Mouse (Mus musculus) forebrain, postnatal 0 days (tissue): ENCODE results near the gene Gm11032. TPM values are rescaled to one million over a fixed set of nuclear protein-coding genes. Genes with fewer than 3 reads are reported as not detected.

Source experiments
- ATAC-seq: fragments of 200-750 bp; cut with Nextera tagmentation; 2 replicates; pipeline ENCODE4 v1.8.0; 2017; ENCODE audit warnings: mild to moderate bottlenecking, moderate library complexity
- DNase-seq: peaks from one replicate; pipeline ENCODE4 v3.0.0-alpha.2; 2015
- H3K27ac ChIP-seq: fragments of 300-500 bp; sonication (generic); 2 replicates; pipeline ENCODE4 v1.5.1; 2014; ENCODE audit warnings: low read depth, mild to moderate bottlenecking, antibody characterized with exemption, low read length, moderate library complexity, mixed read lengths
- H3K27me3 ChIP-seq: fragments of 300-500 bp; sonication (generic); 2 replicates; pipeline ENCODE4 v1.6.1; 2014; ENCODE audit warnings: mild to moderate bottlenecking, low read length, mixed read lengths; ENCODE audit not compliant: insufficient read depth
- H3K36me3 ChIP-seq: fragments of 300-500 bp; sonication (generic); 2 replicates; pipeline ENCODE4 v1.6.1; 2014; ENCODE audit warnings: mild to moderate bottlenecking, moderate library complexity; ENCODE audit not compliant: insufficient read depth
- H3K4me1 ChIP-seq: fragments of 300-500 bp; sonication (generic); 2 replicates; pipeline ENCODE4 v1.6.1; 2014; ENCODE audit warnings: antibody characterized with exemption; ENCODE audit not compliant: insufficient read depth
- H3K4me2 ChIP-seq: fragments of 300-500 bp; sonication (generic); 2 replicates; pipeline ENCODE4 v1.6.1; 2014; ENCODE audit warnings: low read depth, mild to moderate bottlenecking, moderate library complexity
- H3K4me3 ChIP-seq: fragments of 300-500 bp; sonication (generic); 2 replicates; pipeline ENCODE4 v1.5.1; 2014; ENCODE audit warnings: low read depth, low read length, mixed read lengths
- H3K9ac ChIP-seq: fragments of 300-500 bp; sonication (generic); 2 replicates; pipeline ENCODE4 v1.6.1; 2014; ENCODE audit warnings: mild to moderate bottlenecking
- H3K9me3 ChIP-seq: fragments of 300-500 bp; sonication (generic); 2 replicates; pipeline ENCODE4 v1.6.1; 2016; ENCODE audit warnings: low read length
- CTCF ChIP-seq: sonication (generic); IDR thresholded peaks from 2 replicates; pipeline ENCODE4 v1.5.1; 2016; ENCODE audit warnings: antibody characterized with exemption, control low read depth, low read depth
- WGBS: fragments of 180-500 bp; shearing (Covaris S2); extraction: QIAGEN DNeasy Blood & Tissue Kit; methylation state at CpG from one replicate; pipeline ENCODE4 v1.1.7; 2014; 5-methylcytosine and 5-hydroxymethylcytosine counted together
- polyA plus RNA-seq: library from polyadenylated mRNA; unstranded; fragments of >200 nt; fragmentation: Nextera tagmentation; extraction: Ambion mirVana; gene quantifications from 2 replicates; pipeline ENCODE4 v1.2.1, GENCODE M21; 2015
- total RNA-seq: library from RNA; depleted of rRNA; stranded (reverse); fragments of >200 nt; gene quantifications from 2 replicates; pipeline ENCODE4 v1.2.3, GENCODE M21; 2014

Gm11032 gene
- total and polyA plus RNA-seq, 2 experiments from 2014 or later, result not detected

DNA sequence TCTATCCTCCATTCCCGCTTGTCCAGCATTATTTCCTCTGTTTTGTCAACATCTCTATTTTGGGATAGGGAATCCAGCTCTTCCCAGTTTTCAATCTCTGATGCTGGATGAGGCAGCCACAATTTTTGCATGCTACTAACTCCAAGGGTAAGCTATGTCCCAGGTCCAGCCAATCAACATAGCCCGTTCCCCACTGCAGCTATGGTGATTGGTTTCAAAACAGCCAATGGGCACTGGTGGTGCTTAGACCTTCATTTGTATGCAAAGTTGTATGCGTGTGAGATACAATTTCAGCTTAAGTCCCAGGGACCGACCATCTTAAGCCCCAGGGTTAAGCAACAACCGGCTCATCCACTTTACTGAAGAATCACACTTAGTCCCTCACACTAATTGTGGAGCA is 3.1 kb downstream of the Gm11032 start:
- 61% methylated on average over 5 of the region's 5 CpGs for WGBS
- no peak for TF ChIP-seq CTCF
- no peak for DNase-seq
- H3K9me3 ChIP-seq, result no peaks in the 10 kb centered on the region
- no peaks in the 10 kb centered on the region for H3K4me1 ChIP-seq
- H3K4me2 ChIP-seq, result no peak overlapping the region
- no peak overlapping the region for H3K4me3 ChIP-seq
- H3K27me3 ChIP-seq, result no peaks in the 10 kb centered on the region
- no peak overlapping the region for H3K27ac ChIP-seq
- H3K36me3 ChIP-seq, result no peaks in the 10 kb centered on the region
- ATAC-seq, result no peak
- H3K9ac ChIP-seq, result no peak overlapping the region

DNA sequence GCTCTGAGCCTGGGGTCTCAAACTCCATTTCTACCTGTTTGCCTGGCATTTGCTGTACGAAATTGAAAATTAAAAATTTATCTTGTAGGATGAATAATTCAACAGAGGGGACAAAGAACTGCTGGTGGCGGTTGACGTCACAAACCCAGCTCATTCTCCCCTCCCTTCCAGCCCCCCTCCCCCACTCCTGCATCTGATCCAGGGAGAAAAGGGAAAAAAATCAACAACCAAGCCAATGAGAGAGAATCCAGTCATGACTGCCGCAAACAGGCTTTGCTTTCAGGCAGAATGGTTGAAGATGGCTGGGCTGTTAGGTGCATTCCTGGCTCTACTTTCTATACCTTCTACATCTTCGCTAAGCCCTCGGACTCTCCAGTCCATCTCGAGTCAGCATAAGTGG is 6.1 kb downstream of the Gm11032 start:
- ATAC-seq, result no peak
- H3K9me3 ChIP-seq, result no peaks in the 10 kb centered on the region
- no peak for TF ChIP-seq CTCF
- no peak for DNase-seq
- no peak overlapping the region for H3K4me3 ChIP-seq
- no peaks in the 10 kb centered on the region for H3K36me3 ChIP-seq
- no peaks in the 10 kb centered on the region for H3K4me1 ChIP-seq
- H3K4me2 ChIP-seq, result no peak overlapping the region
- no peak overlapping the region for H3K9ac ChIP-seq
- no peak overlapping the region for H3K27ac ChIP-seq
- 72% methylated on average over 7 of the region's 7 CpGs for WGBS
- no peaks in the 10 kb centered on the region for H3K27me3 ChIP-seq

DNA sequence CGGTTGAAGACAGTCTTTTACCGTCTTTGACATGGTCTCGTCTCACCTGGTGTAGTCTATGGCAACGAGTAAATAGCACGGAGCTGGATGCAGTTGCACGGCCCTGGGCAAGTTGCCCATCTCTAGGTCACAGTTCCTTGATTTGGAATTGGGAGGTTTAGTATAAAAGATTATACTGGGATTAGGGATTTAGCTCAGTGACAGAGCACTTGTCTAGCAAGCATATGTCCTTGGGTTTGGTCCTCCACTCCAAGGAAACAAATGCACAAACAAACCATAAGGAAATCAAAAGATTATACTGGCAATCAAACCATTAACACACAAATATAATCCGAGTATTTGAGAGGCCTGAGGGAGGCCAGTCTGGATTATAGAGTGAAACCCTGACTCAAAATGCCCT is 7.8 kb downstream of the Gm11032 start:
- TF ChIP-seq CTCF, result no peak
- no peaks in the 10 kb centered on the region for H3K4me1 ChIP-seq
- DNase-seq, result no peak
- H3K4me3 ChIP-seq, result no peak overlapping the region
- H3K36me3 ChIP-seq, result no peaks in the 10 kb centered on the region
- H3K9ac ChIP-seq, result no peak overlapping the region
- ATAC-seq, result no peak
- no peak overlapping the region for H3K27ac ChIP-seq
- 48% methylated on average over 7 of the region's 7 CpGs for WGBS
- no peaks in the 10 kb centered on the region for H3K9me3 ChIP-seq
- H3K4me2 ChIP-seq, result no peak overlapping the region
- no peaks in the 10 kb centered on the region for H3K27me3 ChIP-seq

DNA sequence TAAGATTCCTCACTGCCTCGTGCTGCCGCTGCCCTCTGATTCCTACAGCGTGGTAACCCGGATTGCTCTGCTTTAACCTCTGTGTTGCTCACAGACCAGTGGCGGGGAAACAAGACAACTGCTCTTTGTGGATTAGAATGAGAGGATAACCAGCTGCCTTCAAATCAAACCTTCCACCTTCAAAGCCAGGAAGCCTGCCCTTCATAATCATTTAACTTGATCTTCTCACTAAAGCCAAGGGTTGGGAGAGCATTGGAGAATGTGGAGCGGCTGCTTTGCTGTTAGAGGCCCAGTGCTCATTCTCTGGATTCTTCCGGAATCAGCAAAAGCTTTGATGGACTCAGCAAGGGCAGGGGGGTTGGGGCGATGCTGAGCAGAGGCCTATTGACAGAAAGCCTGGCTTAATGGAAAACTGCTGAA is 10.0 kb downstream of the Gm11032 start:
- TF ChIP-seq CTCF, result no peak
- no peak overlapping the region for H3K9ac ChIP-seq
- ATAC-seq (no peak; the same call in 1 of the 2 replicates), DNase-seq (no peak)
- H3K27me3 ChIP-seq, result no peaks in the 10 kb centered on the region
- H3K9me3 ChIP-seq, result no peaks in the 10 kb centered on the region
- 31% methylated on average over 8 of the region's 8 CpGs for WGBS
- H3K4me3 ChIP-seq, result no peak overlapping the region
- no peak overlapping the region for H3K4me2 ChIP-seq
- H3K27ac ChIP-seq, result no peak overlapping the region
- no peaks in the 10 kb centered on the region for H3K36me3 ChIP-seq
- H3K4me1 ChIP-seq, result no peaks in the 10 kb centered on the region

DNA sequence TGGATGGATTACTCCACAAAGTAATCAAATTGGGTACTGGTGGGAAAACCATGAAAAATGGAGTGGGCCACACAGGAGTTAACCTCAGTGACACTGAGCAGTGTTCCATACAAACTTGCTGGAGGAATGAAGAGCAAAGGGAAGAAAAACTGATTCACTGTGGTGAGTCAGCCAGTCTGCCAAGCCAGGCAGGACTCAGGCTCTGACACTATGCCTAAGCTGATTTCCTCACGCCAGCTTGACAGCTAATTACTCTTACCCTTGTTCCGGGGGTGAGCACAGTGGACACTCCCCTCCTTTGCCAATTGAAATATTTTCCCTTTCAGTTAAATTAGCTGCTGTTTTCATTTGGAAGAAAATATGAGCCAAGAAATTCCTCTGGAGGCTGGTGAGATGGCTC is 13.6 kb downstream of the Gm11032 start:
- H3K9ac ChIP-seq, result no peak overlapping the region
- no peaks in the 10 kb centered on the region for H3K9me3 ChIP-seq
- no peak overlapping the region for H3K27ac ChIP-seq
- ATAC-seq (no peak), DNase-seq (no peak)
- TF ChIP-seq CTCF, result no peak
- H3K27me3 ChIP-seq, result no peaks in the 10 kb centered on the region
- 33% methylated on average over 2 of the region's 2 CpGs for WGBS
- H3K4me1 ChIP-seq, result peaks cover 1% of the 10 kb centered on the region; the same call in 1 of the 2 replicates
- no peaks in the 10 kb centered on the region for H3K36me3 ChIP-seq
- no peak overlapping the region for H3K4me2 ChIP-seq
- no peak overlapping the region for H3K4me3 ChIP-seq

DNA sequence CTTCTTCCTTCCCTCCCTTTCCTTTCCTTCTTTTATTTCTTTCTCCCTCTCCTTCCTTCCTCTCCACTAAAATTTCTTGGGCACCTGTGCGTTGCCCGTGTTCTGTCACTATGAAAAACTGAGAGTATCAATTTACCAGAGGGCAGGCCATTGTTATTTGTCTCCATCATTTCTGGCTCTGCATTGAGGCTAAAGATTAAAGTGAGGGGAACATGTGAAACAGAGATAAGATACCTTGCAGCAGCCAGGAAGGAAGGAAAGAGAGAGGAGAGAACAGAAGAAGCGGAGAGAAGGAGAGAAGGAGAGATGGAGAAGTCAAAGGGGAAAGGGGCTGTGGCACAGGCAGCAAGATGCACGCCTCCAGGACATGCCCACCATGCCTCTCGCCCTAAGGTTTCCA is 14.5 kb downstream of the Gm11032 start:
- ATAC-seq, result no peak
- no peak for TF ChIP-seq CTCF
- Histone ChIP-seq H3K4me3 (no peak overlapping the region), H3K36me3 (no peaks in the 10 kb centered on the region), H3K9me3 (no peaks in the 10 kb centered on the region), H3K27me3 (no peaks in the 10 kb centered on the region), H3K9ac (no peak overlapping the region), H3K4me2 (no peak overlapping the region), H3K4me1 (peaks cover 7% of the 10 kb centered on the region; the same call in 1 of the 2 replicates), H3K27ac (no peak overlapping the region)
- 70% methylated on average over 5 of the region's 5 CpGs for WGBS
- no peak for DNase-seq

DNA sequence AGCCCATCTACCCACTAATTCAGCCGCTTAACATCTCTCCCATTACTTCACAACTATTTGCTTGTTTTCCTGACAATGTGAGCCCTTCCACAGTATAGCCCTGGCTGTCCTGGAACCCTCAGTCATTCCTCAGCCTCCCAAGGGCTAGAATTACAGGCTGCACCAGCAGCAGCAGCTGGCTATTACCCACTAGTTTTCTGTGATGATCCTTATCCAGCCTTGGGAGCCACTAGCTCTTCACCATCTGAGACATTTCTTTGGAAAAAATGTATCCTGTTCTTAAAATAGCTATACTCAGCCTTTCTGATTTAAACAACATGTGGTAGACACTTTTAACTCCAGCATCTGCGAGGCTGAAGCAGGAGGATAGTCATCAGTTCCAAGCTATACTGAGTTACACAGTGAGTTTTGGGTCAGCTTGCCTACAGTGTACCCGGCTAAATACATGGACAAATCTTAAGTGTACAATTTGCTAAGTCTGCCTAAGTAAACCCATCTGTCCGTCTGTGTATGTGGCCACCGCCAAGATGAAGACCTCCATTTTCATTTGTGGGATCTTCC is 17.0 kb downstream of the Gm11032 start:
- WGBS, result 50% methylated on average over 5 of the region's 5 CpGs
- ATAC-seq, result no peak
- H3K4me3 ChIP-seq, result peak overlapping the region; percentile 71
- H3K4me1 ChIP-seq, result peaks cover 7% of the 10 kb centered on the region; the same call in 1 of the 2 replicates
- H3K9ac ChIP-seq, result no peak overlapping the region
- no peak overlapping the region for H3K27ac ChIP-seq
- no peak for TF ChIP-seq CTCF
- H3K36me3 ChIP-seq, result 0 out of 2 replicates have a peak, but pooled peaks cover 2% of the 10 kb centered on the region
- H3K9me3 ChIP-seq, result no peaks in the 10 kb centered on the region
- peak overlapping the region; percentile 69 for H3K4me2 ChIP-seq
- no peak for DNase-seq
- no peaks in the 10 kb centered on the region for H3K27me3 ChIP-seq
